Mouse (Mus musculus) liver, postnatal 0 days (tissue): ENCODE measurements around the gene Drc7.

Source experiments
- CTCF ChIP-seq: sonication (generic); IDR thresholded peaks from 2 replicates; pipeline ENCODE4 v1.5.1; 2016; ENCODE audit warnings: antibody characterized with exemption, low read depth
- EP300 ChIP-seq: IDR thresholded peaks from 2 replicates; pipeline ENCODE4 v1.6.1; 2016; ENCODE audit warnings: antibody characterized with exemption, low read depth, mild to moderate bottlenecking

- TF ChIP-seq EP300 (no peak), CTCF (no peak)
These were observed 24.4 kb downstream of the Drc7 start for GRCm38 (mm10) chr8:95079305-95079704.
